Mouse (Mus musculus): ENCODE measurements at regions not wholly inside any gene's neighbourhood (a gene's known extent, or its start where the extent isn't known, plus 50 kb on each side); places are given as distances from the start of the nearest gene placed in this dataset.
"Not testable (repeated sequence)": the region's sequence is repeated elsewhere in the genome, so short reads cannot be mapped to it uniquely, and the experiment has no call there.

- no peak for DNase-seq (ENCODE audit: low read depth, low spot score)
These were observed 3289.4 kb downstream of the Gm37988 start for GRCm38 (mm10) chr1:8097046-8097445.

- DNase-seq (ENCODE audit: low read depth, low spot score), result not testable (repeated sequence)
These were observed 3290.9 kb upstream of the A830018L16Rik start for GRCm38 (mm10) chr1:8123021-8123420.

DNA sequence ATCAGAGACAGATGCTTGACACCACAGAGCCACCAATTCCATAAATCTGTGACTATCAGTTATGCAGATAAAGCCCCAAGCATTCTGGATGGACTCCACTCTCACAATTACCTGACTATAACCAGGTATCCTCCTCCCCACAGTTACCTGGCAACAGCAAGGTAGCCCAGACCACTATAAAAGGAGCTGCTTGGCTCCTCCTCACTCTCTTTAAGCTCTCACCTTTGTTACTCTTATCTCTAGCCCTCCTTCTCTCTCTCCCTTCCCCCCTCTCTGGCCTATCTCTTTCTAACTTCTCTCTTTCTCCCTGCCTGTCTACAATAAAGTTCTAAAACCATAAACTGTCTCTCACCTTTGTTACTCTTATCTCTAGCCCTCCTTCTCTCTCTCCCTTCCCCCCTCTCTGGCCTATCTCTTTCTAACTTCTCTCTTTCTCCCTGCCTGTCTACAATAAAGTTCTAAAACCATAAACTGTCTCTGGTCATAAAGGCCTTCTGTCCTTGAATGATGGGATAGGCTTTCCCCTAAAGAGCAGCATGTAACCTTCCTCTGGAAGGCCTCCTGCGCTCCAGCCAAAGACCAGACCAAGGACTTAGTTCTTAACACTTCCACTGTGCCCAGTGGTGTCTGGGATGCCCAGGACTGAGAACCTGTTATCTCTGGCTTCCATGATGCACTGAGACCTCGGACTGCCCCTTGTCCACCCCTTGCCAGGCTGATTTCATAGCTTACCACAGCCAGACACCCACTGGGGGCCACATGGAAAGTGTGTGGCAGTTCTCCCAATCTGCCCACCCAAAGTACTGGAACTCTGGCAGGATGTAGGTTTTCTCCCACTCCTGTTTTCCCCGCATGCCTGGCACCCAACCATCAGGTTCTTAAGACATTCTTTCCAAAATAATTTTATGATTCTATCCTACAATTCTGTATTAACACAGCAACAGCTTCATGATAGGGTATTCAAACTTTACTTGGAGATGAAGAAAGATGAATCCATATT, 3279.2 kb upstream of the A830018L16Rik start:
- DNase-seq (ENCODE audit: low read depth, low spot score), result peak; percentile 8

DNA sequence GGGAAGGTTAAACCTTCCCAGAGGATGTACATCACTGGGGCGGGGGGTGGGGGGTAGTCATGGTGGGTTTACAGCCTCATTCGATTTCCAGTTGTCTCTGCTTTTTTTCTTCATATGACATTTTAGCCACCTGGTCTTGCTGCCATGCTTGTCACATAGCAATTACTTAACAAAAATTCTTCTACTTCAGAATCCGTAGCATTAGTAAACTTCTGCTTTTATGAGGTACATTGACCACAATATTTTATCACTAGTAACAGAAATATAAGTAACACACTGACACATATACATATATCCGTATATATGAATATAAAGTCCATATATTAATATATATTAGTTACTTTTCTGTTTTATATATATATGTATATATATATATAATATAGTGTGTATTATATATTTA, 3271.3 kb upstream of the A830018L16Rik start:
- no peak for DNase-seq (ENCODE audit: low read depth, low spot score)

DNA sequence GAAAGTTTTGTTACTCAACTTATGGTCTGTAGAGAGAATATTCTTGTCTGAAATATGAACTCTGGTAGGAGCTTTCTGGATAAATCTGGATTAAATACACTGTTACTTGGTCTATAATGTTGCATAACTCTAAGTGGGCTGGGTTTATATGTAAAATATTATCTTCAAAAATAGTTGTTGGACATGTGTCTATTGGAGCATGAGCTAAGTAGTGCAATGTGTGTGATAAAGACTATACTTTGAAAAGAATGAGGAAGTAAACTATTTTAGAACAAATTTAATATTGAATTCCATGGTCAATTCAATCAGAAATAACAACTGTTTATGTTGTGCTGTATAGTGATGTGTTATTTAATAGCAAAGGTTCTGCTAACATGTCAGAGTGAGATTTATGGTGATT, 3240.7 kb upstream of the A830018L16Rik start:
- DNase-seq (ENCODE audit: low read depth, low spot score), result no peak

All from telencephalon, adult 2 months (tissue).